Mouse (Mus musculus) activated CD4-positive, CD25-positive, alpha-beta regulatory T cell (primary cell): ENCODE measurements around the gene Rasl10a. TPM values are rescaled to one million over a fixed set of nuclear protein-coding genes. Genes with fewer than 3 reads are reported as not detected.

ENCODE experiments used
- polyA plus RNA-seq, 2 experiments: library from polyadenylated mRNA; unstranded; fragments of 100-300 nt; shearing (Covaris generic); gene quantifications; one replicate each; pipeline ENCODE4 v1.2.1; 2017

Rasl10a gene
- polyA plus RNA-seq = 1 to 10 TPM in 1 of 2 experiments, not detected in 1; 1.1 TPM

GRCm38 (mm10) chr11:5057856-5058641 lies at the start of gene Rasl10a:
Gene Rasl10a, plus strand, starts transcription at chr11:5058128.

GRCm38 (mm10) chr11:5065056-5065821 lies 7.3 kb downstream of the Rasl10a start, which contains the start of gene Gas2l1:
Gene Gas2l1, minus strand, starts transcription at chr11:5065327.

GRCm38 (mm10) chr11:5098736-5099542 lies 41.0 kb downstream of the Rasl10a start, which contains the start of the genes Rhbdd3 and Ewsr1:
Gene Rhbdd3, plus strand, starts transcription at chr11:5098926.
Gene Ewsr1, minus strand, starts transcription at chr11:5099266.

Other genes starting within 250 kb of the Rasl10a start
- gene Nf2, start 208.6 kb upstream of the Rasl10a start, polyA plus RNA-seq = 10 to 100 TPM; 28.1 to 32.4 TPM
- 10 to 100 TPM; 40.2 to 45.9 TPM for gene Nipsnap1, start 184.2 kb upstream of the Rasl10a start, polyA plus RNA-seq
- 10 to 100 TPM; 45.3 to 47.2 TPM for gene Thoc5, start 162.8 kb upstream of the Rasl10a start, polyA plus RNA-seq
- 1 to 10 TPM; 7.2 to 9.0 TPM for gene Nefh, start 110.1 kb upstream of the Rasl10a start, polyA plus RNA-seq
- 100 to 1,000 TPM in 1 of 2 experiments, 10 to 100 TPM in 1; 99.1 to 105 TPM for gene Ap1b1, start 71.3 kb upstream of the Rasl10a start, polyA plus RNA-seq
- gene Gas2l1, start 7.2 kb downstream of the Rasl10a start, polyA plus RNA-seq = 1 to 10 TPM; 5.8 to 8.8 TPM
- 1 to 10 TPM; 6.9 to 8.9 TPM for gene Rhbdd3, start 40.8 kb downstream of the Rasl10a start, polyA plus RNA-seq
- gene Ewsr1, start 41.1 kb downstream of the Rasl10a start, polyA plus RNA-seq = 100 to 1,000 TPM; 516 to 662 TPM
- gene Emid1, start 94.1 kb downstream of the Rasl10a start, polyA plus RNA-seq = 1 to 10 TPM; 3.0 to 8.0 TPM
- 1 to 10 TPM; 7.3 to 8.0 TPM for gene Kremen1, start 203.4 kb downstream of the Rasl10a start, polyA plus RNA-seq